Mouse (Mus musculus) CH12.LX (cell line): ENCODE measurements at regions not wholly inside any gene's neighbourhood (a gene's known extent, or its start where the extent isn't known, plus 50 kb on each side); places are given as distances from the start of the nearest gene placed in this dataset.

Source experiments
- BHLHE40 ChIP-seq: IDR thresholded peaks from 2 replicates; pipeline ENCODE4 v1.6.1; 2011; ENCODE audit warnings: mild to moderate bottlenecking, low read depth, low read length, improper control_type of control experiment
- CHD2 ChIP-seq: IDR thresholded peaks from 2 replicates; pipeline ENCODE4 v1.6.1; 2011; ENCODE audit warnings: low read length, improper control_type of control experiment
- CTCF ChIP-seq, 2 experiments: IDR thresholded peaks in 1 of 2; conservative IDR thresholded peaks in 1 of 2; 2 replicates each; pipeline ENCODE4 v1.5.1; 2011 to 2012; ENCODE audit warnings: low read depth in 2 of 2, low read length in 2 of 2, improper control_type of control experiment in 1 of 2, inconsistent platforms in 1 of 2, mild to moderate bottlenecking in 1 of 2, moderate library complexity in 1 of 2
- EP300 ChIP-seq: IDR thresholded peaks from 2 replicates; pipeline ENCODE4 v1.6.1; 2011; ENCODE audit warnings: low read length, improper control_type of control experiment
- HCFC1 ChIP-seq: IDR thresholded peaks from 2 replicates; pipeline ENCODE4 v1.6.1; 2012; ENCODE audit warnings: low read depth, mild to moderate bottlenecking, inconsistent platforms, low read length, improper control_type of control experiment
- KAT2A ChIP-seq: IDR thresholded peaks from 2 replicates; pipeline ENCODE4 v1.6.1; 2012; ENCODE audit warnings: low read length, improper control_type of control experiment, inconsistent platforms; ENCODE audit not compliant: insufficient replicate concordance
- POLR2A ChIP-seq: IDR thresholded peaks from 2 replicates; pipeline ENCODE4 v1.6.1; 2011; ENCODE audit warnings: low read depth, mild to moderate bottlenecking, improper control_type of control experiment, low read length
- POLR2AphosphoS2 ChIP-seq: IDR thresholded peaks from 2 replicates; pipeline ENCODE4 v1.6.1; 2011; ENCODE audit warnings: low read depth, low read length, improper control_type of control experiment
- USF1 ChIP-seq: IDR thresholded peaks from 2 replicates; pipeline ENCODE4 v1.6.1; 2014; ENCODE audit warnings: low read depth, mild to moderate bottlenecking, inconsistent platforms, low read length, improper control_type of control experiment
- ZNF384 ChIP-seq: IDR thresholded peaks from 2 replicates; pipeline ENCODE4 v1.6.1; 2012; ENCODE audit warnings: low read depth, low read length, improper control_type of control experiment, inconsistent platforms

DNA sequence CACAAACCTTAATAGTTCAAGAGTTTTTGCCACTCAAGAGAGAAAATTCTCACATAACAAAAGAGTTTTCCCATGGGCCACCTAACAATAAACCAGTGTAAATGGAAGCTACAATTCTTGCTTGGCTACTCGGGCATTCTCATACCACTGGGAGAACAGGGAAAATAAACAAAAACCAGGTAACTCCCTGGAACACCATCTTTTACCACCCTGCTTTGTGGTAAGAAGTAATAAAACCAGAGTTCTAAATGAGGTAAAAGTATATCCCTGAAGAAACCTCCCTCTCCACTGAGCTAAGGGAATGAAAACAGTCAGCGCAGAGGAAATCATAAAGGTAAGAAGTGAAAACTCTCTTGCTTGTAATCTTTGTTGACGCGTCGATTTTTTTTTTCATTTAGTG is 138.4 kb downstream of the Dnajb9 start:
- TF ChIP-seq CTCF (conservative IDR thresholded peaks at IDR 0.05 in 1 of 2, IDR thresholded peaks at IDR 0.05 in 1 of 2; ENCODE audit: low read depth in 2 of 2, low read length in 2 of 2) (no peak), CHD2 (no peak), POLR2AphosphoS2 (no peak), KAT2A (no peak), EP300 (no peak), POLR2A (no peak), BHLHE40 (no peak), USF1 (no peak), ZNF384 (no peak), HCFC1 (no peak)
